Mouse (Mus musculus): ENCODE measurements around the gene Nphp4.

- no peak for TF ChIP-seq POLR2A (IDR thresholded peaks at IDR 0.05; ENCODE audit: insufficient read length, low read depth)
- no peak for TF ChIP-seq CEBPB (IDR thresholded peaks at IDR 0.05; ENCODE audit: insufficient read depth, poor library complexity, severe bottlenecking)
- TF ChIP-seq USF1 (IDR thresholded peaks at IDR 0.05; ENCODE audit: low read depth): no peak
- TF ChIP-seq E2F4 (IDR thresholded peaks at IDR 0.05; ENCODE audit: insufficient read depth): no peak
- TF ChIP-seq MAX (IDR thresholded peaks at IDR 0.05; ENCODE audit: low read depth): no peak
- no peak for TF ChIP-seq MYOD1 (IDR thresholded peaks at IDR 0.05; ENCODE audit: control insufficient read depth in 1 of 3, insufficient read length in 2 of 3, low read depth in 2 of 3)
- no peak for TF ChIP-seq MYOG (IDR thresholded peaks at IDR 0.05; ENCODE audit: control insufficient read depth in 1 of 3, insufficient read depth in 1 of 3, insufficient read length in 2 of 3, low read depth in 2 of 3)
- TF ChIP-seq TCF12 (IDR thresholded peaks at IDR 0.05; ENCODE audit: insufficient read depth, poor library complexity, severe bottlenecking): no peak
- no peak for TF ChIP-seq POLR2AphosphoS2 (IDR thresholded peaks at IDR 0.05; ENCODE audit: insufficient read length, low read depth)
These were observed 71.6 kb downstream of the Nphp4 start for GRCm38 (mm10) chr4:152547886-152548663.

Data from myocyte (in vitro differentiated cells).